Mouse (Mus musculus): ENCODE results near the gene Ankrd13b.
A peak's percentile ranks its signal among the peaks of the same experiment; 100 is the strongest.

Ankrd13b gene

DNA sequence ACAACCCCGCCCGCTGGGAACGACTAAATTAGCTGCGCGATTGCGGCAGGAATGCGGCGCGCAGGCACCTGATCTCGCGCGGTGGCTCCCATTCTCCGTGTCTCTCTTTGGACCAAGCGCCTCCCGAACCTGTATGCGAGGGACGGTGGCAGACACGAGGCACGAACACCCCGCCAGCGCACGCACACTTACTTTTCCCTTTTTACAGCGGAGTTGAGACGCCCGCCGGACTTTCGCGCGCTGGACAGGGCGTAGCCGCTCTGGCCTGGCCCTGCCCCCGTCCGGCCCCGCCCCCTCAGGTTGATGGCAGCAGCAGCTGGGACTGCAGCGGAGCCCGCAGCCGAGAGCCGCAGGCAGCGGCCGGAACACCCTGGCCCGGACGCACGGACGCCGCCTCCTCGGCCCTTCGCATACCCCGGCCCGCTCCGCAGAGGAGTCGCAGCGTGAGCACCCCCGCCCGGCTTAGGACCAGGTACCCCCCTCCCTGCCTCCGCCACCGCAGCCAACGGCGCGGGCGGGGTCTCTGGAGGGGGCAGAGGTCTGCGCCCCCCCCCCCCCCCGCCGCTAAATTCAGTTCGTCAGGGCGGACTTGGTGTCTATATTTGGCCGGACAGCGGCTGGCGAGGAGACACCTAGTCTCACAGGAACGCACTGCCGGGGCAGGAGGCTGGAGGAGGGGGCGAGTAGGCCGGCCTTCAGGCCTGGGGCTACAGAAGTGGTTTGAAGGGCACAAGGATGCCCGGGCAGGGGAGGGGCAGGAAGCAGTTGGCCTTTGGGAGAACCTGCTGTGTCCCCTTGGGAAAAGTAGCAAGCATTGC is 27.0 kb downstream of the Ankrd13b start, which contains the start of gene Coro6:
Gene Coro6 (plus strand): TSS at position 129 of the 818 bp plus-strand sequence.
- DNase-seq (ENCODE audit: low read depth in 1 of 2, low spot score in 2 of 2) = peak; percentile 11 to 18

DNA sequence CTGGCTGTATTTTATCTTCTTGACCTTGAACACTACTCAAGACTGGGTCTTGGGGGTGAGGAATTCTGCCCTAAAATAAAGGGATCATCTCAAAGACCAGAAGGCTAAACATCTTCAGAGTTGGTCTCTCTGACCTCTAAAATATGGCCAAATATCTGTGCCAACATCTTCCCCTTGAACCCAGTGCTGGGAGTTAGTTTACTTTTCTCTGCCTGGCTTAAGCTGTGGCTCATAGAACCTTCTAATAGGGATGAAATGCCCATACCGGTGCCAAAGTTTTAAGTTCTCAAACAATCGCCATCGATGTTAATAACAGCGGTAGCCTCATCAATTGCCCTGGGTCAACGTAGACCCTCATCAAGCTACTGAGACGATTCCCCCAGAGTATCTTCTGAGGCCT is 27.6 kb downstream of the Ankrd13b start:
- DNase-seq (ENCODE audit: low read depth in 1 of 2, low spot score in 2 of 2) = no peak

DNA sequence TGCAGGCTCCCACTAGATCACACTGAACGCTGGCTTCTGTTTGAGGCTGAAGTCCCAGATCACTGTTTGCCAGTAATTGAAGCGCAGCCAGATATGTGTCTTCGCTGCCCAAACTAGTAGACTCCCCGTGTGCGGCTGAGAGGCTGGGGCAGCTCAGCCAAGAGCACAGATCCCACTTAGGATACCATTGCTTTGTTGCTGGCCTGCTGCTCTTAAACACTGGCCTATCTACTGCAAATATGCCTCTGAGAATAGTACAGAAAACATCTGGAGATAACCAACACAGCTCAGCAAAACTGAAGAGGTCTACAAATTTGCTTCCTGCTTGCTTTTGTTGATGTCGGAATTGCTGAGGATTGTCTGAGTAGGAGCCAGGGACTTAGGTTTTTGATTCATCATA is 32.6 kb downstream of the Ankrd13b start:
- DNase-seq (ENCODE audit: low read depth in 1 of 2, low spot score in 2 of 2) = no peak

DNA sequence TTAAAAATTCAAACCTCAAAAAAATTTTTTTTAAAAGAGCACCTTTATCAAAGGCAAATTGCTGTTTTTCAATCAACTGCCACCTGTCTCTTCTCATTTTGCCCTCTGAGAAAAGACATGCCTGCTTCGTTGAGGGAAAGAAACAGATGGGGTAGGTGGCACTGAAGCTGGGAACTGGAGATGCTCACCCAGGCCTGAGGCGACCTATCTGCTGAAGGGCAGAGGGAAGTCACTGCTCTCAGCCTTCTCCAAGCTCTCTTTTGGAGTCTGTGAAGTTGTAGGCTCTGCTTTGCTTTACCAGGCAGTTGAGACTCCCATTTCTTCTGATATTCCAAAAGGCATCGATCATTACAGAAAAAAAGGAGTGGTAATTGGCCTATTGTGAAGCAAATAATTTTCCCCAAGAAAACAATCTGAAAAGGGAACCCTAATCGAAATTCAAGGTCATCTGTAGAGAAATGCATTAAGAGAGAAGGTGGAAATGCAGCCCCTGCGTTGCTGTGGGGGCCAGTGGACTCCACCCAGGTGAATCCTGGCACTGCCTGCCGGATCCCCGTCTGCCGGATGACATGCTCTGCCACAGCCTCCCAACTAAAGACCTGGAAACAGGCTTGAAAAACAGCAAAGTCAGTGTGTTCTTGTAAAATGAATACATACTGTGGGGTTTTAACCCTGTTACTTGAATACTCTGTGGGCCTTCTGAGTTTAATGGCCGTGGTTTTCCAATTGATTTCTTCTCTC is 33.5 kb downstream of the Ankrd13b start:
- DNase-seq (ENCODE audit: low read depth in 1 of 2, low spot score in 2 of 2) = no peak

DNA sequence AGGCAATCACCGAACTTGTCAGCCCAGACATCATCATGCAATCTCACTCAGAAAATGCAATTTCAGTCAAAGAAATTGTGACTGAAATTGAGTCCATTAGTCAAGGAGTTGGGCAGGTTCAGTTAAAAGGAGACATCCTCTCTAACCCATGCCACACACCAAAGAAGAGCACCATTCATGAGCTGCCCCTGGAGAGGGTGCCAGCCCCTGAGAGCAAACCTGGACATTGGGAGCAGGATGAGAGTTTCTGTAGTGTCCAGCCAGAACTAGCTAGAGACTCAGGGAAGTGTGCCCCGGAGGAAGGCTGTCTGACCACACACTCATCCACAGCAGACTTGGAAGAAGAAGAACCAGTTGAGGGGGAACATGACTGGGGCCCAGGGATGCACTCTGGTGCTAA is 36.1 kb downstream of the Ankrd13b start:
- DNase-seq (ENCODE audit: low read depth in 1 of 2, low spot score in 2 of 2) = no peak

DNA sequence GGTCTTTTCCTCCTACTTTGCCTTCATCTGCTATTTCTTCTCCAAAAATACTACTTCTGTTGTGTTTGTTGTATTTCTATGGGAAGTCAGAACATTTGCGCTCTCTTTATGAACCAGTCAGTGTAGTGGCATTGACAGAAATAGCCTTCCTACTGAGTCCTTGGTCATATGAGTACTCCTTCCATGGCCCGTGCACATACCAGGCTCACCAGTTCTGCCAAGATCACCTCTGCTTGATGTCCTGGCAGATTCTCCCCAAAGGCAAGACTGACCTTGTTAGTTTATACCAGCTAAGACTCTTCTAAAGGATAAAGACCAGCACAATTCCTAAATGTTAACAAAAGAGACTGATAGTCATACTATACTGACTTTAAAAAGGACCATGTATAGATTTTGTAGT is 37.8 kb downstream of the Ankrd13b start:
- no peak for DNase-seq (ENCODE audit: low read depth in 1 of 2, low spot score in 2 of 2)

DNA sequence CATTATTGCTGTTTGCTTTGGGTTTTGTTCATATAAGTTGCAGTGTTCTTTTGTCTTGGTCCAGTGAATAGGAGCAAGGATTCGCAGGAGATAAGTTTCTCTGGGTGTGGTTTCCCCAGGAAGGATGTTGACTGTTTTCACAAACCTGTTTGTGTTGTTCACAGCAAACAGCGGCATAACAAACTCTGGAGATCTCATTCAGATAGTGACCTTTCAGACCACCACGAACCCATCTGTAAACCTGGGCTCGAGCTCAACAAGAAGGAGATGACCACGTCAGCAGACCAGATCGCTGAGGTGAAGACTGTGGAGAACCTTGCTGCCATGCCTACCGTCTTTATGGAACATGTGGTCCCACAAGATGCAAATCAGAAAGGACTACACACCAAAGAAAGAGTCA is 40.3 kb downstream of the Ankrd13b start:
- DNase-seq (ENCODE audit: low read depth in 1 of 2, low spot score in 2 of 2) = no peak

DNA sequence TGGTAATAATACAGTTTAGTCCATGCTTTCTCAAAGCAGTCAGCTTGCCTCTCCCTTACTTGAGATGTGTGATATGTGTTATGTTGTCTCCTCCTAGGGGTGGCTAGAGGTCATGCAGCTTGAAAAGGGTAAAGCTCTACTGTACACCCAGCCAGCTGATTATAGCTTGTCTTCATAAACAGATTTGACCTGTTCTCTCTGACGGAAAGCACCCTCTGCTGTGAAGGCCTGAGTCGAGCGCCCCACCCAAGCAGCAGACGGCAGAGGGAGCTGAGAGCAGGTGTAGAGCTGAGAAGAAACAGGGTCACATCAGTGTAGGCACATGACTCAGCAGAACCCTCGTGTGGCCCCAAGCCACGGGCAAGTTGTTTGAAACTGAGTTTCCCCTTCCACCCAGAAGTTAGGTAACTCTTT is 42.8 kb downstream of the Ankrd13b start:
- peak; percentile 18 to 31 for DNase-seq (ENCODE audit: low read depth in 1 of 2, low spot score in 2 of 2)

DNA sequence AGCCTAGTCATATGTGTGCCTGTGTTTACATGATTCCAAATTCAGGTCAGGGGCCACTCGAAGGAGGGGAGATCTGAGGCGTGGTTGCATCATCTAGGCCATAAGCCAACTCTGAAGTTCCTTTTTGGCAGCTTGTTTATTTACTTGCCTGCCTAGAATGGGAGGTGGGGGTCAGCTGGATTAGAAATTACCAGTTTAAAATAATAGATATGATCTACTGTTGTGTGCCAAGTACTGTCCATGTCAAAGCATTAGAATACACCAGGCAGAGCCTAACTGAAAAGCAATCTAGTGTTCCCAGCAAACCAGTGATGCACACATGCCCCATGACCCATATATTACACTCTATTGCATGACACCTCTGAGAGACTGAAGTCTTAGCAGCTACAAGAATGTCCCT is 44.5 kb downstream of the Ankrd13b start:
- no peak for DNase-seq (ENCODE audit: low read depth in 1 of 2, low spot score in 2 of 2)

DNA sequence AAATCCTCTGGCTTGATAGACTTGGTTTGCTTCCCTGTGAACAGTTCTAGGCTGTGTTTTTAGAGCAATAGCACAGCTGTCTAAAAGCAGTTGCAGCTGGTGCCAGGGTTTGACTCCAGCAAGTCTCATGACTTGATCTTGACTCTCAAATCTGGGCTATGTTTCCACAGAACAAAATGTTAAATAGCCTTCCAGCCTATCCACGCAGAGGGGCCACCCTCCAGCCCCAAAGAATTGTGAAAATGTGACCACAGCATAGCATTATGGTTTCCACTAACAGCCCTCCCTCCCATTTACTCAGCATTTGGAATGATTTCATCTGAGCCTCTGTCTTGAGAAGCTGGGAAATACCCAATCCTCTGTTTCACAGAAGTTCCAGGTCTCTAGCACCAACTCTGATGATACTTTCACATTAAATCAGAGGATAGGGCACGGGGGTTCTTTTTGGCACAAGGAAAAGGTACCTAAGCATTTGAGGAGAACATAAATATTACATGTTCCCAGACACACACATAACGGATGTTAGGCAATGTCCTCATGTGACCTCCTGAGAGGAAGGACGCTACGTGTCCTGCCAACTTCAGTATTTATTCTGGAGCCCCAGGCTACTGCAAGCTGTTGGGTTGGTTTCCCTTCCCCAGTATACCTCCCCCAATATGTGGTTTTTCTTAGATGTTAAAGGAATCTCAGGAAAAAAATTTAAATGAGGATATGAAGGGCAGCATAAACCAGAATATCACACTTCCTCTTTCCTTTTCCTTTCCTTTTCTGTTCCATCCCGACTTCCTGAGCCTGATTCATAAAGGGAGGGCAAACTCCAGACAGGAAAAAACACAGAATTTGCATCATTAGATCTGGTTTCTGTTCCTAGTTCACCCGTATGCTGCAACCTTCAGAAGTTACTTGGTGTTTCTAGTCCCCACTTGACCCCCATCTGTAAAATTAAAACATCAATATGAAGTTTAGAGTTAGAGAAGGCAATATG is 47.0 kb downstream of the Ankrd13b start:
- DNase-seq (ENCODE audit: low read depth in 1 of 2, low spot score in 2 of 2) = peak; percentile 57 to 64

DNA sequence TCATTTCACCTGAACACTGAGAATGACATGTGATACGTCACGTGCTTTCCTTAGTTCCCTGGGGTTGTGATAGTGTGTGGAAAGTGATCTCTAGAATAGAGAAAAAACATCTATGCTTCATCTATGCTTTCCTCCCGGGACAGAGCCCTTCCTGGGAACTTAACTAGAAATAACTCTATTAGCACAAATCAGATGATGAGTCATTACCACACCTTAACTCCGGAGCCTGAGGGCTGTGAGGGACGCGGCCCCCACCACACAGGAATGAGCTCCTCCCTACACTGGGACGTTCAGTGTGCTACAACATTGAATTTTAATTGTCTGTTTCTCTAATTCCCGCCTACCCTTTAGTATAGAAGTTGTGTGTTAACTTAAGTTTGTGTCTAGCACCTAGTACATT is 48.5 kb downstream of the Ankrd13b start:
- DNase-seq (ENCODE audit: low read depth in 1 of 2, low spot score in 2 of 2) = no peak

DNA sequence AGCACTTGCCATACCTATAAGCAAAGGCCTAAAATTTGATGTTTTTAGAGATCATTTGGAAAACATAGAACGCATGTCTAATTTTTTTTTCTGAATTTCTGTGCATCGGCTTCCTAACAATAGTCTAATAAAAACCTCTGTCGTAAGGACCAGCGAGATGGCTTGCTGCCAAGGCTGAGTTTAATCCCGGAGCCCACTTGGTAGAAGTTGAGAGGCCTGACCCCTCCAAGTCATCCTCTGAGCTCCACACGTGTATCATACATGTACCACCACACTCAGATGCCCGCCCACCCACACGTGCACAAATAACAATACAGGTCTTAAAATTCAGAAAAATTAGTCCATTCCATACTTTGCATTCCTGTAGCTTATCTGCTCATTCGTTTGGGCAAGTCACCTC is 49.4 kb downstream of the Ankrd13b start:
- no peak for DNase-seq (ENCODE audit: low read depth in 1 of 2, low spot score in 2 of 2)

DNA sequence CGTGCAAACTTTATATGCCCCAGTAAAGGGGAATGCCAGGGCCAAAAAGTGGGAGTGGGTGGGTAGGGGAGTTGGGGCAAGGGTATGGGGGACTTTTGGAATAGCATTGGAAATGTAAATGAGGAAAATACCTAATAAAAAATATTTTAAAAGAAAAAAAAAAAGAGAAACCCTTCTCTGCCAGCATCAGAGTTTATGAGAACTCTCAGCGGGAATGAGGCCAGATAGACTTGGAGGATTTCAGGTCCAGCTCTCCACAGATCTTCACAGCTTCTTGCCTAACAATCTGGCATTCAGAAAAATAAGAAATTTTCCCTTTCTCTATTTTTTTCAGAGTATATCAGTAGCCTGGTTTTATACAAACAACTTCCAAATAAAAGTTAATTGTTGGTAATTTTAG is 52.5 kb downstream of the Ankrd13b start:
- DNase-seq (ENCODE audit: low read depth in 1 of 2, low spot score in 2 of 2) = no peak

DNA sequence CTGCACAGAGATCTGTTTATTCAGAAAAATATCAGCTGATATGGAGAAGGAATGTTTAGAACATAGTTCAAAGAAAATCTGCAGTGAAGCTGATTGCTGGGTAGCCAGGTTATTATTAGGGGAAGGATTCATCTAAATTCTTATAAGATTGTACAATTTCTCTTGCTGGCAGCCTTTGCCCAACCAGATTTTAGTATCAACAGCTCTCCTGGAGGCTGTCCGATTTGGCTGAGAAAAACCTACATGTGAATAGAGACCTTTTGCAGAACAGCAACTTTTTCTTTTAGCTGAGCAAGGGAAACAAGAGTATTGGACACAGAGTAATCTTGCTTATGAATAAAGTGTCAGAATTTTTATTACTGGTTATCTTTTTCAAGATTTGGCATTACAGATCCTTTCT is 61.0 kb downstream of the Ankrd13b start:
- DNase-seq (ENCODE audit: low read depth in 1 of 2, low spot score in 2 of 2) = no peak

DNA sequence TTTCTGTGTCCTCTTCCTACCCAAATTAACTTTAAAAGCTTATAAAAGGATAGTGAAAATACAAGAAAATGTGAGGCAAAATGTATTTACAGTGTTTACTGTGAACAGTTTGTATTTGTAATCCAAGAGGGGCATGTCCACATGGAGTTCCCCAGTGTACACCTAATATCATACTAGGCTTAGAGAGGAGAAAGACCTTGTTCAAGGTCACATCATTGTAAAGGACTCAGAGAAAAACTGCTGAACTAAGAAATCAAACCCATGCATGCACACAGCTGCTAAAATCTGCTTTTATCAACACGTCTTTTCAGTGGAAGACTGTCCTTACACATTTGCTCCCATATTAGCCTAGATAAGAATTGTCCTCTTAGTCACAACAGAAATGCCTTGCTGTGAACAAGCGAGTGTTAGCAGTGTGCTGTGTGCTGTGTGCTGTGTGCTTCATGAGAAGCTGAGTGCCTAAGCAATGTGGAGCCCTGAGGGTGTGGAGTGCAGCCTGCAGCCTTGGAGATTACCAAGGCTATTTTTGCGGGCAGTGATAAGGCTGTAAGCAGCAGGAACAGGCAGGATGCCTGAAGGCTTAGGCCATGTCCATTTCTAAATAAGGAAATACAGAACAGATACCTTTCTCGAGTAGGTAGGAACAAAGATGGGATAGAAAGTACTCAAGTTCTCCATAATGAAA is 66.2 kb downstream of the Ankrd13b start:
- DNase-seq (ENCODE audit: low read depth in 1 of 2, low spot score in 2 of 2) = no peak
